Mouse (Mus musculus): ENCODE results near the gene Fancc.
A peak's percentile ranks its signal among the peaks of the same experiment; 100 is the strongest.
"Not testable (repeated sequence)": the region's sequence is repeated elsewhere in the genome, so short reads cannot be mapped to it uniquely, and the experiment has no call there.

Fancc gene

DNA sequence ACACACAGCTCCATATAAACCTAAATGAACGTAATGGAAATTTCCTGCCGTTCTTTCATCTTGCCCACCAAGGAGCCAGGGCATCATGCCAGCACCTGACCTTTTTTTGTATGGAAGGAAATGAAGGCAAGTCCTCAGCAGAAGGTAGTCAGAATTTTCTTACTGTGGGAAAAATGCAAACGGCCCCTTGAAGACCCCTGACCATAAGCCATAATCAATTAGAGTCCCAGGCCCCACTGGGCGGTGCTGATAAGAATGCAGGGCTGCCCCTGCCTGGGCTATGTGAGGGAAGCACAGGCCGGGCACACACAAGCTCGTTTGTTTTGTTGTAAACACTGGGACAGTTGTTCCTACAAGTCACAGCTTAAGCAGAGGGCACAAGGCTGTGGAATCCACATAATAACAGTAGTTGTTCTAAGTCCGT lies 179.4 kb downstream of the Fancc start:
- DNase-seq (ENCODE audit: extremely low spot score), result no peak

GRCm38 (mm10) chr13:63316407-63316806 lies 180.7 kb downstream of the Fancc start:
- DNase-seq (ENCODE audit: extremely low spot score), result no peak

GRCm38 (mm10) chr13:63315777-63316176 lies 181.3 kb downstream of the Fancc start:
- no peak for DNase-seq (ENCODE audit: extremely low spot score)

DNA sequence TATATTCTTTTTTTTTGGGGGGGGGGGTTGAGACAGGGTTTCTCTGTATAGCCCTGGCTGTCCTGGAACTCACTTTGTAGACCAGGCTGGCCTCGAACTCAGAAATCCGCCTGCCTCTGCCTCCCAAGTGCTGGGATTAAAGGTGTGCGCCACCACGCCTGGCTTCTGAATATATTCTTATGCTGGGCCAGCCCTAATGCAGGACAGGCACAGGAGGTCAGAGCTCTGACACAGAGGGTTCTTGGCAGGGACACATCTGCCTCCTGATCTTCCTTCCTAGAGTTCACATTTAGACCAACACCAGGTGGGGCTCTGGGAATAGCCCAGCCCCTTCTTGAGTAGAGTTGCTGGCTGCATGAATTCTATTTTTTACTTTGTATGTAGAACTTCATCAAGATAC lies 182.0 kb downstream of the Fancc start:
- DNase-seq (ENCODE audit: extremely low spot score), result not testable (repeated sequence)

GRCm38 (mm10) chr13:63314608-63314920 lies 182.5 kb downstream of the Fancc start:
- no peak for DNase-seq (ENCODE audit: extremely low spot score)

DNA sequence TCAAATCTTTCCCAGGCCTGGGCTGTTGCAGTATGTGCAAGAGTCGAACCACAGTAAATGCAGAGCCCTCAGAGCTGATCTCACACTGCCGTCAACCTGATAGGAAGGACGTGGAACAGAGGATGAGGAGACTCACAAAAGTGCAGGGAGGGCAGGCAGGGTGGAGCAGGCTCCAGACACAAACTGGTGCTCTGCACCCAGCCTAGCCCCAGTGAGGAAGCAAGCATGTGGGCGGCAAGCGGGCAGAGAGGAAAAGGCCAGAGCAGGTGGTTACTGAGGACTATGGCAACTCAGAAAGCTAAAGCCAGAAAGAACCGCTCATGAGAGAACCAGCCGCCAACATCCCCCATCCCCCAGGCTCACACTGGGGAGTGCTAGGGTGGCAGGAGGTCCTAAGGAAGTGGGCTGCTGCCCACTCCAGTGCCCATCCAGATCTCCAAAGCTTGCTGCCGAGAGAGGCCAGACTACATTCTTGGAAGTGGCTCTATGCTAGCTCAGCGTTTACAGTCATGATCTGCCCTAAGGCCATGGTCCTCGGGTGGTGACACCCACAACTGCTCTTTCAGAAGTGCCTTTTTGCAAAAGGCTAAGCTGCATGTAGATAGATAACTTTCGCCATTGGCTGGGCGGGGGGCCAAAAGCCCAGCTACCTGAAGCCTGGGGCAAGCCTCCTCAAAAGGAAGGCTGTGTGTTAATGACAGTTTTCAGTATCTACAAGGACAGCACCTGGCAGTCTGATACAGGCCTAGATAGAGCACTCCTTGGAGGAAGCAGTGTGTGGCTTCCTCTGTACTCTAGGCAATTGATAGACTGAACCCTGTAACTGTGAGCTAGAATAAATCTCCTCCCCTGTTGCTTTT lies 183.1 kb downstream of the Fancc start:
- no peak for DNase-seq (ENCODE audit: extremely low spot score)

- DNase-seq (ENCODE audit: extremely low spot score), result no peak
Observed at GRCm38 (mm10) chr13:63313247-63313646, 183.8 kb downstream of the Fancc start.

DNA sequence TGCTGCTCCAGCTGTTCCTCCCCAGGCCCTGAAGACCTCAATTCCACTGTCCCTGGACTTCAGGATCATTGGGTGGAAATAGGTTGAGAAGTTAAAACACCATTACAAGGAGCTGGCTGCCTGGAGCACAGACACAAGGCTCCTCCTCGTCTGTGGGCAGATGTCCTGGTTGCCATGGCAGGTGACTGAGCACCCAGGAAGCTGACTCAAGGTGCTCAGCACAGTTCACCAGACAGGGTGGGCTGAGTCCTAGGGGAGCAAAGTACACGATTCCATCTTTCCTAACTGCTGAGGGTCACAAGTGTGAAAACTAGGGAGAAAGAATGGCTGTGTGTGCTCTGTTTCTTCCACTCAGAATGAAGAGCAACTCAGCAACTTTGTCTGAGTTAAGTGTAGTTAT lies 185.9 kb downstream of the Fancc start:
- no peak for DNase-seq (ENCODE audit: extremely low spot score)

- no peak for DNase-seq (ENCODE audit: extremely low spot score)
Observed at GRCm38 (mm10) chr13:63309563-63309962, 187.5 kb downstream of the Fancc start.

- no peak for DNase-seq (ENCODE audit: extremely low spot score)
Observed at GRCm38 (mm10) chr13:63306768-63307167, 190.3 kb downstream of the Fancc start.

GRCm38 (mm10) chr13:63305160-63306011 lies 191.7 kb downstream of the Fancc start:
- peak; percentile 52 for DNase-seq (ENCODE audit: extremely low spot score)

GRCm38 (mm10) chr13:63304799-63305159 lies 192.3 kb downstream of the Fancc start:
- DNase-seq (ENCODE audit: extremely low spot score), result no peak

GRCm38 (mm10) chr13:63304124-63304792 lies 192.8 kb downstream of the Fancc start:
- no peak for DNase-seq (ENCODE audit: extremely low spot score)

GRCm38 (mm10) chr13:63302381-63302780 lies 194.7 kb downstream of the Fancc start:
- no peak for DNase-seq (ENCODE audit: extremely low spot score)

DNA sequence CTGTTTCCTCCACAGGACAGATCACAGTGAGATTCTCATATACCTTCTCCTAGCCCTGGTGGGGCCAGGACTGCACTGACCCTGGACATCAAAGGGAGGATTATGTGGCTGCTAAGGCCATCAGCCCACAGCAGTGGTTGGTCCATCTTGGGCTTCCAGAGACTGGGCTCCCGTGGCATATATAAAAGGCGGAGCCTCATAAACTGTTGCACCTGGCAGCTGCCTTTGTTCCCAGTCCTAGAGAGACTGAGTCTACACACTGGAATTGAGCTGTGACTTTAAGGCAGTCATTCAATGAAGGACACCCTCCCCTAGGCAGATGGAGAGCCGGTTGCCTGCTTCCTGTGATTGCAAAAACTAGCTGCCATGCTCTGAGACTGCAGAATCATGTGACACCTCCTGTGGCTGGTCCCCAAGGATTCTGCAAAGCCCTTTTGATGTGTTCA lies 195.3 kb downstream of the Fancc start:
- DNase-seq (ENCODE audit: extremely low spot score), result no peak

DNA sequence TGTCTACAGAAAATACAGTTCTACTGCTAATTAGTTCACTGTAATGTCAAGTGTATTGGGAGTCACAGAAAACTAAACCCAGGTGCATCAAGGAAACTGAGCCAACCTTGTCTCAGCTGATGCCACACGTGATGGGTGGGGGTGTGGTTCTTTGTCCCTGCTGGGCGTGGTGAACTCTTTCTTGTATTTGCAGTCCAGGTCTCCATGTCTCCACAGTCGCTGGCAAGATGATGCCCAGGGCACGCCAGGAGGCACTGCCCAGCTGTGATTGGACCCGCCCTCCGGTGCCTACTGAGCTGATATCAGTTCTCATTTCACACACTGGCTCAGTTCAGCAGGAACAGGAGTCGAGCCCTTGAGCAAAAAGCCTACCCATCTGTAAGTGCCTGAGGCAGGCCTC lies 196.1 kb downstream of the Fancc start:
- DNase-seq (ENCODE audit: extremely low spot score), result no peak

DNA sequence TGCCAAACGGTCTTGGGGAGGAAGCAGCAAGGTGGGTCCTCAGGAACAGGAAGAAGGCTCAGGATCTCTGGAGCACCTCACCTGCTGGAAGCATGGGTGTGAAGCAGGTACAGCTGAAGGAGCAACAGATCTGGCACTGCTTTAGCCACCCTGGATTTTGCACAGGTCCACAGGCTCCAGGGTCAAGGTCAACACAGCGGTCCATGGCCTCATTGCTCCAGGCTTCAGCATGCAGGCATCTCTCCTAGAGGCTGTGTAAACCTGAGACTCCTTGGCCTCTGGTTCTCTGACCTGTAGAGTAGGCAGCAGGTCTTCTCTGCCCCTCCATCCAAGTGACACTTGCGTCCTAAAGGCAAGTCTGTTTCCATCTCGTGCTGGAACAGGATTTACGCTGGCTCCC lies 198.1 kb downstream of the Fancc start:
- no peak for DNase-seq (ENCODE audit: extremely low spot score)

GRCm38 (mm10) chr13:63297933-63298332 lies 199.1 kb downstream of the Fancc start:
- no peak for DNase-seq (ENCODE audit: extremely low spot score)

DNA sequence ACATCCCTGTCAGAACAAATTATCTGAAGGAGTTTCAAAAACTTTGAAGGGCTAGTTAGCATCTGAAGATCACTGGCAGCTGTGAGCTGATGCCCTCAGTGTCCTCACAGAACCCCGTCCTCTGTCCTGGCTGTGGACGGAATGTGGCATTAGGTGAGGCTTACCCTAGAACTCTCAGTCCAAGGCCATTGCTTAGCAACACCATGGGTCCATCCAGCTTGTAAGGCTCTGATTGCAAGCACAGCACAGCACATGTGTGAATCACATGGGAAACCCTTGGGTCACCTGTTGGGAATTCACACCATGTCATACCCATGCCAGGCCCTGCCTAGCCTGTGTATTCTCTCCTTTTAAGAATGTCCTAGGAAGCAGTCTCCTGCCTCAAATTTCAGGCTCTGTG lies 200.1 kb downstream of the Fancc start:
- DNase-seq (ENCODE audit: extremely low spot score), result no peak

DNA sequence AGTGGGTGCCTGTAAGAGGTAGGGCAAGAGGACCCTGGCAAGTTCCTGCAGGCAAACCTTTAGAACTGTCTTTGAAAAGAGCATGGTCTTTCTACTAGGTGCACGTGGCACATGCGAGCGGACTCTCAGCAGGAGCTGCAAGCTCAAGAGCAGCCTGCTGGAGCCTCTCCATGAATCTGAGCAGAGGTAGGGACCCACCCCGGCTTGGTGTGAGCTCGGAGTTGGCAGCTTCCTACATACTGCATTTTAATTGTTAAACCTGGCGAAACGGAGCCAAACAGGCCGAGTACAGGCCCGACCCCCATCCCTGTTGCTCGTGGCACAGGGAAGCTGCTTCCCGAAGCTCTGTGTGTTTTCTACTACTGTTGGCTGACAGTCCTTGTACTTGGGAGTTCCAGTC lies 200.8 kb downstream of the Fancc start:
- DNase-seq (ENCODE audit: extremely low spot score), result no peak

- DNase-seq (ENCODE audit: extremely low spot score), result peak; percentile 44
Observed at GRCm38 (mm10) chr13:63294359-63295193, 202.5 kb downstream of the Fancc start.

- DNase-seq (ENCODE audit: extremely low spot score), result no peak
Observed at GRCm38 (mm10) chr13:63293647-63294046, 203.4 kb downstream of the Fancc start.

All from embryo, embryonic 9.5 days (tissue).